Mouse (Mus musculus) MEL (cell line): ENCODE measurements around the gene Plp2. TPM values are rescaled to one million over a fixed set of nuclear protein-coding genes. Genes with fewer than 3 reads are reported as not detected.
"Not testable (repeated sequence)": the region's sequence is repeated elsewhere in the genome, so short reads cannot be mapped to it uniquely, and the experiment has no call there.

ENCODE experiments used
- DNase-seq: peaks from one replicate; pipeline ENCODE4 v3.0.0; 2011; ENCODE audit warnings: low read depth, low spot score
- H3K27ac ChIP-seq: 2 replicates; pipeline ENCODE4 v1.5.1; 2012; ENCODE audit warnings: low read depth, mild to moderate bottlenecking, control low read depth, low read length, moderate library complexity; ENCODE audit not compliant: control insufficient read depth
- H3K27me3 ChIP-seq, 2 experiments: fragments of 150-350 bp in 1 of 2; sonication (generic) in 1 of 2; 2 replicates each; pipeline ENCODE4 v1.6.1; 2012; ENCODE audit warnings: low read length in 2 of 2, mild to moderate bottlenecking in 2 of 2, improper control_type of control experiment in 1 of 2, moderate library complexity in 1 of 2; ENCODE audit not compliant: insufficient read depth in 2 of 2, control insufficient read depth in 1 of 2
- H3K36me3 ChIP-seq, 2 experiments: 2 replicates each; pipeline ENCODE4 v1.6.1; 2012 to 2014; ENCODE audit warnings: low read length in 2 of 2, improper control_type of control experiment in 1 of 2, inconsistent platforms in 1 of 2, mild to moderate bottlenecking in 1 of 2; ENCODE audit not compliant: insufficient read depth in 2 of 2, control insufficient read depth in 1 of 2
- H3K4me1 ChIP-seq, 2 experiments: fragments of 150-350 bp in 1 of 2; sonication (generic) in 1 of 2; 2 replicates each; pipeline ENCODE4 v1.6.1; 2012; ENCODE audit warnings: low read length in 2 of 2, improper control_type of control experiment in 1 of 2, mild to moderate bottlenecking in 1 of 2; ENCODE audit not compliant: insufficient read depth in 2 of 2, control insufficient read depth in 1 of 2
- H3K4me3 ChIP-seq, 2 experiments: fragments of 150-350 bp in 1 of 2; sonication (generic) in 1 of 2; 2 replicates each; pipeline ENCODE4 v1.5.1; 2012; ENCODE audit warnings: low read depth in 2 of 2, low read length in 2 of 2, mild to moderate bottlenecking in 2 of 2, moderate library complexity in 2 of 2, control low read depth in 1 of 2, improper control_type of control experiment in 1 of 2; ENCODE audit not compliant: control insufficient read depth in 1 of 2, insufficient read depth in 1 of 2
- H3K79me2 ChIP-seq: 2 replicates; pipeline ENCODE4 v1.6.1; 2012; ENCODE audit warnings: mild to moderate bottlenecking, low read length, moderate library complexity; ENCODE audit not compliant: control insufficient read depth, poor library complexity, insufficient read depth
- H3K9ac ChIP-seq: 2 replicates; pipeline ENCODE4 v1.6.1; 2012; ENCODE audit warnings: low read depth, mild to moderate bottlenecking, control low read depth, low read length, moderate library complexity; ENCODE audit not compliant: control insufficient read depth, poor library complexity, severe bottlenecking
- H3K9me3 ChIP-seq: fragments of 150-350 bp; sonication (generic); replicated peaks from 2 replicates; pipeline ENCODE4 v1.6.1; 2012; ENCODE audit warnings: mild to moderate bottlenecking, low read length, improper control_type of control experiment, moderate library complexity; ENCODE audit not compliant: insufficient read depth
- BHLHE40 ChIP-seq: IDR thresholded peaks from 2 replicates; pipeline ENCODE4 v1.6.1; 2012; ENCODE audit warnings: low read depth, mild to moderate bottlenecking, inconsistent platforms, low read length, improper control_type of control experiment, borderline replicate concordance
- CHD1 ChIP-seq: IDR thresholded peaks from 2 replicates; pipeline ENCODE4 v1.6.1; 2012; ENCODE audit warnings: low read depth, mild to moderate bottlenecking, inconsistent platforms, low read length, improper control_type of control experiment
- CHD2 ChIP-seq: IDR thresholded peaks from 2 replicates; pipeline ENCODE4 v1.6.1; 2011; ENCODE audit warnings: low read length, improper control_type of control experiment
- CTCF ChIP-seq, 3 experiments: IDR thresholded peaks in 2 of 3; conservative IDR thresholded peaks in 1 of 3; 2 replicates each; pipeline ENCODE4 v1.5.1; 2011 to 2012; ENCODE audit warnings: low read length in 3 of 3, low read depth in 2 of 3, mild to moderate bottlenecking in 2 of 3, improper control_type of control experiment in 1 of 3, inconsistent platforms in 1 of 3, mixed read lengths in 1 of 3, moderate library complexity in 1 of 3; ENCODE audit not compliant: control insufficient read depth in 1 of 3, insufficient read depth in 1 of 3, poor library complexity in 1 of 3, severe bottlenecking in 1 of 3
- E2F4 ChIP-seq: IDR thresholded peaks from 2 replicates; pipeline ENCODE4 v1.6.1; 2011; ENCODE audit warnings: low read depth, low read length, improper control_type of control experiment, borderline replicate concordance
- ELF1 ChIP-seq: IDR thresholded peaks from 2 replicates; pipeline ENCODE4 v1.6.1; 2014; ENCODE audit warnings: low read depth, mild to moderate bottlenecking, inconsistent platforms, low read length, improper control_type of control experiment, moderate library complexity
- EP300 ChIP-seq, 2 experiments: IDR thresholded peaks; 2 replicates each; pipeline ENCODE4 v1.6.1; 2011; ENCODE audit warnings: improper control_type of control experiment in 2 of 2, low read length in 2 of 2, low read depth in 1 of 2, mild to moderate bottlenecking in 1 of 2
- ETS1 ChIP-seq: IDR thresholded peaks from 2 replicates; pipeline ENCODE4 v1.6.1; 2012; ENCODE audit warnings: low read depth, mild to moderate bottlenecking, inconsistent platforms, low read length, improper control_type of control experiment, moderate library complexity
- GABPA ChIP-seq: IDR thresholded peaks from 2 replicates; pipeline ENCODE4 v1.6.1; 2012; ENCODE audit warnings: low read depth, mild to moderate bottlenecking, inconsistent platforms, low read length, improper control_type of control experiment, moderate library complexity
- GATA1 ChIP-seq: IDR thresholded peaks from 2 replicates; pipeline ENCODE4 v1.6.1; 2011; ENCODE audit warnings: low read depth, low read length, improper control_type of control experiment
- HCFC1 ChIP-seq: IDR thresholded peaks from 2 replicates; pipeline ENCODE4 v1.6.1; 2012; ENCODE audit warnings: low read depth, mild to moderate bottlenecking, inconsistent platforms, low read length, improper control_type of control experiment, moderate library complexity
- MAX ChIP-seq: IDR thresholded peaks from 2 replicates; pipeline ENCODE4 v1.6.1; 2011; ENCODE audit warnings: low read length, improper control_type of control experiment
- MAZ ChIP-seq: IDR thresholded peaks from 2 replicates; pipeline ENCODE4 v1.6.1; 2012; ENCODE audit warnings: low read depth, mild to moderate bottlenecking, inconsistent platforms, low read length, improper control_type of control experiment
- MEF2A ChIP-seq: IDR thresholded peaks from 2 replicates; pipeline ENCODE4 v1.6.1; 2014; ENCODE audit warnings: low read depth, mild to moderate bottlenecking, inconsistent platforms, low read length, improper control_type of control experiment; ENCODE audit not compliant: poor library complexity, insufficient replicate concordance, severe bottlenecking; ENCODE audit errors: extremely low read depth
- MXI1 ChIP-seq: IDR thresholded peaks from 2 replicates; pipeline ENCODE4 v1.6.1; 2011; ENCODE audit warnings: mild to moderate bottlenecking, low read depth, low read length, improper control_type of control experiment
- MYB ChIP-seq: IDR thresholded peaks from 2 replicates; pipeline ENCODE4 v1.6.1; 2011; ENCODE audit warnings: mild to moderate bottlenecking, low read depth, low read length, improper control_type of control experiment
- NELFE ChIP-seq: IDR thresholded peaks from 2 replicates; pipeline ENCODE4 v1.6.1; 2011; ENCODE audit warnings: low read depth, low read length, improper control_type of control experiment
- NRF1 ChIP-seq: IDR thresholded peaks from 2 replicates; pipeline ENCODE4 v1.6.1; 2014; ENCODE audit warnings: low read depth, mild to moderate bottlenecking, inconsistent platforms, low read length, improper control_type of control experiment, moderate library complexity; ENCODE audit not compliant: poor library complexity, insufficient read depth, severe bottlenecking
- POLR2A ChIP-seq, 2 experiments: IDR thresholded peaks; 2 replicates each; pipeline ENCODE4 v1.6.1; 2011 to 2012; ENCODE audit warnings: low read length in 2 of 2, mild to moderate bottlenecking in 2 of 2, control low read depth in 1 of 2, improper control_type of control experiment in 1 of 2, low read depth in 1 of 2, moderate library complexity in 1 of 2; ENCODE audit not compliant: control insufficient read depth in 1 of 2, insufficient read depth in 1 of 2, poor library complexity in 1 of 2
- POLR2AphosphoS5 ChIP-seq: IDR thresholded peaks from 2 replicates; pipeline ENCODE4 v1.6.1; 2012; ENCODE audit warnings: low read depth, borderline replicate concordance, mild to moderate bottlenecking, inconsistent platforms, low read length, moderate library complexity, mixed read lengths
- RCOR1 ChIP-seq: IDR thresholded peaks from 2 replicates; pipeline ENCODE4 v1.6.1; 2012; ENCODE audit warnings: low read depth, mild to moderate bottlenecking, inconsistent platforms, low read length, improper control_type of control experiment
- SIN3A ChIP-seq: IDR thresholded peaks from 2 replicates; pipeline ENCODE4 v1.6.1; 2012; ENCODE audit warnings: low read length, improper control_type of control experiment, inconsistent platforms
- SMC3 ChIP-seq: IDR thresholded peaks from 2 replicates; pipeline ENCODE4 v1.6.1; 2011; ENCODE audit warnings: low read depth, low read length, improper control_type of control experiment
- TAL1 ChIP-seq: IDR thresholded peaks from 2 replicates; pipeline ENCODE4 v1.6.1; 2012; ENCODE audit warnings: mild to moderate bottlenecking, inconsistent platforms, low read length, moderate library complexity, mixed read lengths
- TBP ChIP-seq: IDR thresholded peaks from 2 replicates; pipeline ENCODE4 v1.8.0; 2011; ENCODE audit warnings: low read depth, low read length, improper control_type of control experiment
- TCF12 ChIP-seq: IDR thresholded peaks from 2 replicates; pipeline ENCODE4 v1.6.1; 2014; ENCODE audit warnings: low read depth, mild to moderate bottlenecking, inconsistent platforms, low read length, improper control_type of control experiment, moderate library complexity
- UBTF ChIP-seq: IDR thresholded peaks from 2 replicates; pipeline ENCODE4 v1.6.1; 2012; ENCODE audit warnings: low read depth, mild to moderate bottlenecking, inconsistent platforms, low read length, improper control_type of control experiment, moderate library complexity, borderline replicate concordance; ENCODE audit not compliant: insufficient read depth
- USF2 ChIP-seq, 2 experiments: IDR thresholded peaks; 2 replicates each; pipeline ENCODE4 v1.6.1; 2011 to 2012; ENCODE audit warnings: improper control_type of control experiment in 2 of 2, low read length in 2 of 2, borderline replicate concordance in 1 of 2, inconsistent platforms in 1 of 2, low read depth in 1 of 2, mild to moderate bottlenecking in 1 of 2; ENCODE audit not compliant: insufficient read depth in 1 of 2
- ZC3H11A ChIP-seq: IDR thresholded peaks from 2 replicates; pipeline ENCODE4 v1.6.1; 2012; ENCODE audit warnings: low read depth, mild to moderate bottlenecking, inconsistent platforms, low read length, improper control_type of control experiment
- ZMIZ1 ChIP-seq: IDR thresholded peaks from 2 replicates; pipeline ENCODE4 v1.6.1; 2012; ENCODE audit warnings: low read depth, mild to moderate bottlenecking, inconsistent platforms, low read length, improper control_type of control experiment, moderate library complexity
- ZNF384 ChIP-seq: IDR thresholded peaks from 2 replicates; pipeline ENCODE4 v1.6.1; 2012; ENCODE audit warnings: low read depth, mild to moderate bottlenecking, inconsistent platforms, low read length, improper control_type of control experiment
- polyA plus RNA-seq, 2 experiments: library from polyadenylated mRNA; stranded (reverse) in 1 of 2; unstranded in 1 of 2; fragments of >175 nt in 1 of 2; fragments of >200 nt in 1 of 2; gene quantifications; 2 replicates each; pipeline versions ENCODE4 v1.2.1 to v1.2.4; 2012; ENCODE audit warnings: low replicate concordance in 2 of 2, low read depth in 1 of 2; ENCODE audit not compliant: insufficient read length in 2 of 2, insufficient read depth in 1 of 2, missing spikeins in 1 of 2
- total RNA-seq: library from RNA; depleted of rRNA; stranded (reverse); fragments of 300-350 nt; gene quantifications from 2 replicates; pipeline ENCODE4 v1.2.3, GENCODE M21; 2012

Gene Plp2
- total and polyA plus RNA-seq, 3 experiments, result 95.7 to 407 (median 163) TPM

GRCm38 (mm10) chrX:7713764-7714134 is 42.6 kb upstream of the Plp2 start:
- H3K79me2 ChIP-seq, H3K9me3 ChIP-seq, DNase-seq: not testable (repeated sequence)
- H3K9ac ChIP-seq, result peak overlapping the region; percentile 89
- peak overlapping the region; percentile 70 to 88 for H3K4me3 ChIP-seq
- TF ChIP-seq POLR2A (IDR thresholded peaks at IDR 0.05; ENCODE audit: control insufficient read depth in 1 of 2, insufficient read depth in 1 of 2, low read depth in 1 of 2, low read length in 2 of 2, poor library complexity in 1 of 2), result peak in 1 of 2 experiments; percentile 20; a peak in 1 of 4 replicates
- TF ChIP-seq, all 39 proteins: peak for 1; not testable (repeated sequence) for 38
- peak overlapping the region; percentile 45 for H3K27ac ChIP-seq
- H3K36me3 ChIP-seq, H3K27me3 ChIP-seq, H3K4me1 ChIP-seq: not testable (repeated sequence)

GRCm38 (mm10) chrX:7696954-7697381 is 25.8 kb upstream of the Plp2 start, which contains the start of gene Gpkow:
TSS of gene Gpkow (plus strand) at chrX:7697131.
- H3K9ac ChIP-seq, result peak within 1 kb of the TSS; percentile 75
- peak; percentile 98 for DNase-seq
- H3K4me3 ChIP-seq, result peak within 1 kb of the TSS; percentile 81 to 82
- H3K27ac ChIP-seq, result peak within 1 kb of the TSS; percentile 40
- peaks cover 0 to 9% of the 10 kb centered on the region in 2 experiments; a peak in 1 of 4 replicates for H3K4me1 ChIP-seq
- H3K9me3 ChIP-seq, result no peaks in the 10 kb centered on the region
- peaks cover 0 to 6% of the 10 kb centered on the region in 2 experiments; a peak in 2 of 4 replicates for H3K36me3 ChIP-seq
- no peaks in the 10 kb centered on the region for H3K27me3 ChIP-seq
- peaks cover 23% of the 10 kb centered on the region for H3K79me2 ChIP-seq
- TF ChIP-seq E2F4 (no peak), USF2 (IDR thresholded peaks at IDR 0.05; ENCODE audit: borderline replicate concordance in 1 of 2, insufficient read depth in 1 of 2, low read depth in 1 of 2, low read length in 2 of 2) (no peak), TCF12 (peak; percentile 49), CHD1 (no peak), SMC3 (no peak), EP300 (IDR thresholded peaks at IDR 0.05; ENCODE audit: low read depth in 1 of 2, low read length in 2 of 2) (no peak), POLR2AphosphoS5 (no peak), MAZ (no peak), NELFE (peak; percentile 91), RCOR1 (no peak; the same call in 1 of the 2 replicates), ZNF384 (no peak), MEF2A (no peak), BHLHE40 (peak; percentile 86; the same call in 1 of the 2 replicates), ELF1 (peak; percentile 95), TBP (peak; percentile 82), TAL1 (no peak), CHD2 (no peak), UBTF (no peak), HCFC1 (peak; percentile 99), ZMIZ1 (peak; percentile 75; the same call in 1 of the 2 replicates), ZC3H11A (no peak), SIN3A (peak; percentile 97), CTCF (IDR thresholded peaks at IDR 0.05 in 2 of 3, conservative IDR thresholded peaks at IDR 0.05 in 1 of 3; ENCODE audit: control insufficient read depth in 1 of 3, insufficient read depth in 1 of 3, low read depth in 2 of 3, low read length in 3 of 3, poor library complexity in 1 of 3, severe bottlenecking in 1 of 3) (no peak), POLR2A (IDR thresholded peaks at IDR 0.05; ENCODE audit: control insufficient read depth in 1 of 2, insufficient read depth in 1 of 2, low read depth in 1 of 2, low read length in 2 of 2, poor library complexity in 1 of 2) (peak; percentile 81 to 95), MYB (no peak), GATA1 (peak; percentile 11; the same call in 1 of the 2 replicates), MXI1 (peak; percentile 78), NRF1 (peak; percentile 68), MAX (peak; percentile 34; the same call in 1 of the 2 replicates), ETS1 (peak; percentile 69), GABPA (no peak)
